Mouse (Mus musculus) CH12.LX (cell line): ENCODE measurements around the gene Depdc1b. TPM values are rescaled to one million over a fixed set of nuclear protein-coding genes. Genes with fewer than 3 reads are reported as not detected.

ENCODE experiments used
- DNase-seq: peaks from one replicate; pipeline ENCODE4 v3.0.0-alpha.2; 2013; ENCODE audit errors: extremely low read depth
- H3K27ac ChIP-seq: 2 replicates; pipeline ENCODE4 v1.5.1; 2012; ENCODE audit warnings: low read depth, mild to moderate bottlenecking, control low read depth, moderate library complexity; ENCODE audit not compliant: insufficient read depth
- H3K27me3 ChIP-seq: replicated peaks from 2 replicates; pipeline ENCODE3; 2012; ENCODE audit warnings: inconsistent platforms
- H3K36me3 ChIP-seq, 2 experiments: replicated peaks in 1 of 2; 2 replicates each; pipeline versions ENCODE3 to v1.6.1; 2012; ENCODE audit warnings: inconsistent platforms in 1 of 2, low read length in 1 of 2, mild to moderate bottlenecking in 1 of 2, mixed read lengths in 1 of 2, moderate library complexity in 1 of 2; ENCODE audit not compliant: control insufficient read depth in 1 of 2, insufficient read depth in 1 of 2
- H3K4me1 ChIP-seq, 2 experiments: 2 replicates each; pipeline ENCODE4 v1.6.1; 2012; ENCODE audit warnings: inconsistent platforms in 1 of 2, moderate library complexity in 1 of 2; ENCODE audit not compliant: insufficient read depth in 2 of 2, control insufficient read depth in 1 of 2
- H3K4me2 ChIP-seq: 2 replicates; pipeline ENCODE4 v1.6.1; 2012; ENCODE audit warnings: low read depth, mild to moderate bottlenecking, control low read depth; ENCODE audit not compliant: poor library complexity, insufficient read depth, severe bottlenecking
- H3K4me3 ChIP-seq, 3 experiments: fragments of 150-350 bp in 1 of 3; sonication (generic) in 1 of 3; replicated peaks in 1 of 3; 2 replicates each; pipeline versions ENCODE3 to v1.5.1; 2011 to 2012; ENCODE audit warnings: low read depth in 2 of 3, low read length in 2 of 3, mild to moderate bottlenecking in 2 of 3, moderate library complexity in 2 of 3, control low read depth in 1 of 3, improper control_type of control experiment in 1 of 3, inconsistent platforms in 1 of 3, mixed read lengths in 1 of 3; ENCODE audit not compliant: poor library complexity in 1 of 3
- H3K79me2 ChIP-seq: replicated peaks from 2 replicates; pipeline ENCODE4 v1.6.1; 2012; ENCODE audit warnings: mild to moderate bottlenecking, moderate library complexity; ENCODE audit not compliant: control insufficient read depth, poor library complexity, insufficient read depth, severe bottlenecking; ENCODE audit errors: extremely low read depth
- H3K9ac ChIP-seq: 2 replicates; pipeline ENCODE4 v1.6.1; 2012; ENCODE audit warnings: low read depth, mild to moderate bottlenecking, control low read depth, moderate library complexity; ENCODE audit not compliant: insufficient read depth
- H3K9me3 ChIP-seq: replicated peaks from 2 replicates; pipeline ENCODE3; 2012; ENCODE audit warnings: low read length, inconsistent platforms, mixed read lengths
- CHD1 ChIP-seq: IDR thresholded peaks from 2 replicates; pipeline ENCODE4 v1.6.1; 2012; ENCODE audit warnings: low read depth, low read length, improper control_type of control experiment, inconsistent platforms
- CTCF ChIP-seq, 2 experiments: IDR thresholded peaks in 1 of 2; conservative IDR thresholded peaks in 1 of 2; 2 replicates each; pipeline ENCODE4 v1.5.1; 2011 to 2012; ENCODE audit warnings: low read depth in 2 of 2, low read length in 2 of 2, improper control_type of control experiment in 1 of 2, inconsistent platforms in 1 of 2, mild to moderate bottlenecking in 1 of 2, moderate library complexity in 1 of 2
- HCFC1 ChIP-seq: IDR thresholded peaks from 2 replicates; pipeline ENCODE4 v1.6.1; 2012; ENCODE audit warnings: low read depth, mild to moderate bottlenecking, inconsistent platforms, low read length, improper control_type of control experiment
- IRF4 ChIP-seq: IDR thresholded peaks from 2 replicates; pipeline ENCODE4 v1.6.1; 2014; ENCODE audit warnings: low read depth, mild to moderate bottlenecking, inconsistent platforms, low read length, improper control_type of control experiment
- KAT2A ChIP-seq: IDR thresholded peaks from 2 replicates; pipeline ENCODE4 v1.6.1; 2012; ENCODE audit warnings: low read length, improper control_type of control experiment, inconsistent platforms; ENCODE audit not compliant: insufficient replicate concordance
- MAZ ChIP-seq: IDR thresholded peaks from 2 replicates; pipeline ENCODE4 v1.6.1; 2012; ENCODE audit warnings: low read depth, mild to moderate bottlenecking, inconsistent platforms, low read length, improper control_type of control experiment, moderate library complexity
- MEF2A ChIP-seq: IDR thresholded peaks from 2 replicates; pipeline ENCODE4 v1.6.1; 2014; ENCODE audit warnings: low read depth, mild to moderate bottlenecking, inconsistent platforms, low read length, improper control_type of control experiment, borderline replicate concordance
- MXI1 ChIP-seq: IDR thresholded peaks from 2 replicates; pipeline ENCODE4 v1.6.1; 2011; ENCODE audit warnings: mild to moderate bottlenecking, low read depth, low read length, improper control_type of control experiment
- MYC ChIP-seq: IDR thresholded peaks from 2 replicates; pipeline ENCODE4 v1.6.1; 2011; ENCODE audit warnings: low read depth, mild to moderate bottlenecking, improper control_type of control experiment, low read length
- NELFE ChIP-seq: IDR thresholded peaks from 2 replicates; pipeline ENCODE4 v1.6.1; 2011; ENCODE audit warnings: low read depth, low read length, improper control_type of control experiment
- SIN3A ChIP-seq: IDR thresholded peaks from 2 replicates; pipeline ENCODE4 v1.6.1; 2012; ENCODE audit warnings: low read length, improper control_type of control experiment, inconsistent platforms
- TCF12 ChIP-seq: IDR thresholded peaks from 2 replicates; pipeline ENCODE4 v1.6.1; 2014; ENCODE audit warnings: low read depth, mild to moderate bottlenecking, inconsistent platforms, low read length, improper control_type of control experiment
- USF1 ChIP-seq: IDR thresholded peaks from 2 replicates; pipeline ENCODE4 v1.6.1; 2014; ENCODE audit warnings: low read depth, mild to moderate bottlenecking, inconsistent platforms, low read length, improper control_type of control experiment
- ZC3H11A ChIP-seq: IDR thresholded peaks from 2 replicates; pipeline ENCODE4 v1.6.1; 2012; ENCODE audit warnings: low read depth, mild to moderate bottlenecking, inconsistent platforms, low read length, improper control_type of control experiment
- dilution Hi-C: fragments of 300-500 bp; cut with MboI; formaldehyde crosslinking; loops from 2 replicates; pipeline ENCODE4 v1.14.3; 2020; ENCODE audit warnings: low sequenced_read_pairs; ENCODE audit not compliant: extremely low pct_unique_long_range_greater_than_20kb, extremely low pct_ligation_motif_present
- in situ Hi-C: fragments of 300-500 bp; cut with MboI; formaldehyde crosslinking; loops from 3 replicates; pipeline ENCODE4 v1.14.3; 2019; ENCODE audit warnings: low sequenced_read_pairs, low pct_ligation_motif_present, low pct_unique_long_range_greater_than_20kb, mixed read lengths
- polyA plus RNA-seq: library from polyadenylated mRNA; unstranded; fragments of >175 nt; gene quantifications from 2 replicates; pipeline ENCODE4 v1.2.1, GENCODE M21; 2012; ENCODE audit warnings: low read depth; ENCODE audit not compliant: insufficient read length
- total RNA-seq, 2 experiments: library from RNA; depleted of rRNA; stranded (reverse); fragments of 300-350 nt in 1 of 2; fragments of >200 nt in 1 of 2; gene quantifications; 2 replicates each; pipeline ENCODE4 v1.2.3; 2012 to 2014

Depdc1b gene
- total and polyA plus RNA-seq, 3 experiments: 11.1 to 17.8 (median 15.7) TPM

GRCm38 (mm10) chr13:108323866-108324829 lies 8.0 kb downstream of the Depdc1b start:
- no peak for TF ChIP-seq IRF4
- no peak for TF ChIP-seq MXI1
- TF ChIP-seq HCFC1: no peak
- no peak for TF ChIP-seq USF1
- no peak for TF ChIP-seq TCF12
- no peak for TF ChIP-seq CHD1
- TF ChIP-seq NELFE: no peak
- TF ChIP-seq MAZ: no peak
- TF ChIP-seq KAT2A: no peak
- no peak for TF ChIP-seq MEF2A
- no peak for TF ChIP-seq CTCF (conservative IDR thresholded peaks at IDR 0.05 in 1 of 2, IDR thresholded peaks at IDR 0.05 in 1 of 2; ENCODE audit: low read depth in 2 of 2, low read length in 2 of 2)
- TF ChIP-seq ZC3H11A: no peak
- no peak for TF ChIP-seq MYC
- Histone ChIP-seq H3K79me2 (no peaks in the 10 kb centered on the region), H3K27ac (no peak overlapping the region), H3K9me3 (no peaks in the 10 kb centered on the region), H3K9ac (no peak overlapping the region), H3K4me2 (no peak overlapping the region), H3K27me3 (no peaks in the 10 kb centered on the region), H3K4me1 (peaks cover 3 to 13% of the 10 kb centered on the region in 2 experiments; a peak in 2 of 4 replicates), H3K36me3 (peaks cover 12 to 65% of the 10 kb centered on the region in 2 experiments), H3K4me3 (no peak overlapping the region)
- DNase-seq: no peak
- in situ Hi-C loops: loop anchor here (25.0 kb wide), 1 partner anchor 437 kb away; no protein-coding TSS in a partner anchor
- dilution Hi-C loops: no loop called here

- peaks cover 3 to 15% of the 10 kb centered on the region in 2 experiments; a peak in 2 of 4 replicates for H3K4me1 ChIP-seq
- no peak for DNase-seq
- H3K9ac ChIP-seq: no peak overlapping the region
- TF ChIP-seq MYC (no peak), CTCF (conservative IDR thresholded peaks at IDR 0.05 in 1 of 2, IDR thresholded peaks at IDR 0.05 in 1 of 2; ENCODE audit: low read depth in 2 of 2, low read length in 2 of 2) (no peak), SIN3A (no peak)
- H3K9me3 ChIP-seq: no peaks in the 10 kb centered on the region
- dilution Hi-C loops (no loop called here), in situ Hi-C loops (no loop called here)
- no peak overlapping the region for H3K27ac ChIP-seq
- peaks cover 12 to 61% of the 10 kb centered on the region in 2 experiments for H3K36me3 ChIP-seq
- no peaks in the 10 kb centered on the region for H3K27me3 ChIP-seq
- no peaks in the 10 kb centered on the region for H3K79me2 ChIP-seq
- no peak overlapping the region for H3K4me2 ChIP-seq
- no peak overlapping the region for H3K4me3 ChIP-seq
Observed at GRCm38 (mm10) chr13:108325871-108326270, 9.7 kb downstream of the Depdc1b start.
